10 mouse cellular contexts compared by ENCODE assay signal in the genomic region with DNA sequence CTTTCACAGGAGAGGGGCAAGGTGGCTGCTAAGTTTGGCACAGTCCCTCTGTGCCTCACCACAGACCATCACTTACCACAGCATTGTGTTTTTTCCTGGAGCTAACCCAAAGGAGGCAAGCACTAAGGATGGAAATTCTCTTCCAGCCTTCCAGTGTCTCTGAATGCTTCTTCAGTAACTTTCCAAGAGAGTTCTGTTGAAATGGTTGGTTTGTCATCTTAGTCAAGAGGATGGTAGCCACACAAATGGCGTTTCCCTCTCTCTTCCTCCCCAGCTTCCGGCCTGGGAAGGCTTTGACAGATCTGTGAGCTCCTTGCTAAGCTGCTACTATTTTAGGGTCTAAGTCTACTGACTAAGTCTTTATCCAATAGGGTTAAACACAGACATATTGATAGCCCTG. TPM values are rescaled to one million over a fixed set of nuclear protein-coding genes. Genes with fewer than 3 reads are reported as not detected.
DNase-seq lines count a peak whose midpoint lies in the region; ATAC-seq lines count a peak whose summit lies in the region.
"Had no signal": no experiment of that assay in that cellular context is flagged by ENCODE, and none has a peak within 500 bp of the region (broad histone marks: within the 10 kb centered on the region; RNA-seq: fewer than 3 reads in every experiment).

A gene (minus strand): TSS at position 247 of the 400 bp plus-strand sequence.

- H3K4me2 ChIP-seq in kidney, embryonic 16.5 days (replicated peaks; ENCODE audit: low read depth, low read length) = no peak within 1 kb of the TSS
- peak within 1 kb of the TSS; percentile 82; the same call in 1 of the 2 replicates for H3K4me2 ChIP-seq in forebrain, embryonic 11.5 days (ENCODE audit: low read depth, low read length, severe bottlenecking)
- no peak within 1 kb of the TSS for H3K4me2 ChIP-seq in limb, embryonic 13.5 days (replicated peaks)

- no peak within 1 kb of the TSS for H3K4me3 ChIP-seq in kidney, embryonic 16.5 days (ENCODE audit: low read length)
- peak within 1 kb of the TSS; percentile 98; the same call in 1 of the 2 replicates for H3K4me3 ChIP-seq in embryonic facial prominence, embryonic 10.5 days
- no peak within 1 kb of the TSS; the same call in 1 of the 2 replicates for H3K4me3 ChIP-seq in forebrain, embryonic 11.5 days (ENCODE audit: low read depth, low read length)
- no peak within 1 kb of the TSS for H3K4me3 ChIP-seq in limb, embryonic 13.5 days

- no peaks in the 10 kb centered on the region for H3K27me3 ChIP-seq in kidney, embryonic 16.5 days (ENCODE audit: insufficient read depth, low read length)
- no peaks in the 10 kb centered on the region for H3K27me3 ChIP-seq in embryonic facial prominence, embryonic 10.5 days (replicated peaks; ENCODE audit: low read depth, poor library complexity, severe bottlenecking)
- no peaks in the 10 kb centered on the region for H3K27me3 ChIP-seq in forebrain, embryonic 11.5 days (ENCODE audit: control insufficient read depth, insufficient read depth, low read length)
- H3K27me3 ChIP-seq in limb, embryonic 13.5 days = no peaks in the 10 kb centered on the region; the same call in 1 of the 2 replicates

- no peak for DNase-seq in kidney, adult 8-10 months
- no peak for DNase-seq in embryonic facial prominence, embryonic 10.5 days (ENCODE audit: low spot score)
- DNase-seq in forebrain, embryonic 11.5 days (ENCODE audit: low spot score) = no peak
- no peak for DNase-seq in gastrocnemius, postnatal 4 days (ENCODE audit: low spot score in 2 of 2)
- DNase-seq: cerebellum, postnatal 36 days; kidney, postnatal 4 days; thymus, adult 2 months had no signal

- H3K27ac ChIP-seq in kidney, embryonic 16.5 days (ENCODE audit: low read length) = no peak within 1 kb of the TSS; the same call in 1 of the 2 replicates
- H3K27ac ChIP-seq in embryonic facial prominence, embryonic 10.5 days (replicated peaks) = peak within 1 kb of the TSS; percentile 99
- H3K27ac ChIP-seq in forebrain, embryonic 11.5 days (ENCODE audit: low read depth, low read length) = 0 out of 2 replicates have a peak within 1 kb of the TSS, but pooled peaks have one; percentile 12
- H3K27ac ChIP-seq in limb, embryonic 13.5 days = no peak within 1 kb of the TSS

- H3K36me3 ChIP-seq in kidney, embryonic 16.5 days (ENCODE audit: insufficient read depth, low read length) = no peaks in the 10 kb centered on the region
- H3K36me3 ChIP-seq in embryonic facial prominence, embryonic 10.5 days (replicated peaks) = peaks cover 7% of the 10 kb centered on the region; the same call in 1 of the 2 replicates
- H3K36me3 ChIP-seq in forebrain, embryonic 11.5 days (ENCODE audit: control insufficient read depth, insufficient read depth, low read length) = no peaks in the 10 kb centered on the region
- 0 out of 2 replicates have a peak, but pooled peaks cover 3% of the 10 kb centered on the region for H3K36me3 ChIP-seq in limb, embryonic 13.5 days

- H3K9ac ChIP-seq in kidney, embryonic 16.5 days (replicated peaks; ENCODE audit: low read length) = no peak within 1 kb of the TSS
- H3K9ac ChIP-seq in forebrain, embryonic 11.5 days (ENCODE audit: low read length) = peak within 1 kb of the TSS; percentile 92
- H3K9ac ChIP-seq in limb, embryonic 13.5 days = no peak within 1 kb of the TSS

- WGBS in kidney, embryonic 16.5 days = 74% methylated on average over 2 of the region's 2 CpGs
- 34% methylated on average over 2 of the region's 2 CpGs for WGBS in embryonic facial prominence, embryonic 10.5 days
- WGBS in forebrain, embryonic 11.5 days = 54% methylated on average over 2 of the region's 2 CpGs
- WGBS in limb, embryonic 13.5 days = 71% methylated on average over 2 of the region's 2 CpGs

- ATAC-seq in kidney, embryonic 16.5 days (ENCODE audit: low FRiP score, low TSS enrichment) = no peak
- no peak for ATAC-seq in forebrain, embryonic 11.5 days (replicated peaks; ENCODE audit: low FRiP score)
- ATAC-seq in limb, embryonic 13.5 days (ENCODE audit: low FRiP score, low read depth) = no peak
- no peak for ATAC-seq in activated CD4-positive, CD25-positive, alpha-beta regulatory T cell, adult 4 months

- H3K4me1 ChIP-seq in kidney, embryonic 16.5 days (ENCODE audit: insufficient read depth, low read length) = peaks cover 66% of the 10 kb centered on the region
- H3K4me1 ChIP-seq in embryonic facial prominence, embryonic 10.5 days = peaks cover 95% of the 10 kb centered on the region
- H3K4me1 ChIP-seq in forebrain, embryonic 11.5 days (replicated peaks; ENCODE audit: control insufficient read depth, insufficient read depth, low read length) = peaks cover 52% of the 10 kb centered on the region
- H3K4me1 ChIP-seq in limb, embryonic 13.5 days = peaks cover 53% of the 10 kb centered on the region

- no peaks in the 10 kb centered on the region for H3K9me3 ChIP-seq in kidney, embryonic 16.5 days (ENCODE audit: low read length)
- H3K9me3 ChIP-seq in embryonic facial prominence, embryonic 10.5 days = no peaks in the 10 kb centered on the region
- no peaks in the 10 kb centered on the region for H3K9me3 ChIP-seq in forebrain, embryonic 11.5 days (ENCODE audit: control insufficient read depth, low read length)
- no peaks in the 10 kb centered on the region for H3K9me3 ChIP-seq in limb, embryonic 13.5 days

RNA-seq across cellular contexts. Expression of the gene that starts here (rescaled TPM):
- 14.1 and 16.2 TPM in 2 replicates for polyA plus RNA-seq in kidney, embryonic 16.5 days (2015; fragmentation: Nextera tagmentation; extraction: Ambion mirVana)
- polyA plus RNA-seq in embryonic facial prominence, embryonic 10.5 days (2016; fragmentation: Nextera tagmentation; extraction: Ambion mirVana) = 12.7 and 17.7 TPM in 2 replicates
- 12.2 and 15.4 TPM in 2 replicates for polyA plus RNA-seq in forebrain, embryonic 11.5 days (2014; fragmentation: Nextera tagmentation; extraction: Ambion mirVana)
- 15.3 and 19.4 TPM in 2 replicates for polyA plus RNA-seq in limb, embryonic 13.5 days (2015; fragmentation: Nextera tagmentation; extraction: Ambion mirVana)
- 1 to 10 TPM; 5.3 to 6.5 TPM for total RNA-seq in gastrocnemius, postnatal 4 days (2021)
- polyA plus RNA-seq in activated CD4-positive, CD25-positive, alpha-beta regulatory T cell, adult 4 months (2017; shearing (Covaris generic)) = 1 to 10 TPM; 2.3 to 2.9 TPM

Comparison
In these comparisons a context has a peak if more than half of its experiments do, and no peak if none do; other contexts are left out.
1. H3K27ac ChIP-seq: peak in embryonic facial prominence, embryonic 10.5 days (single experiment) and forebrain, embryonic 11.5 days (single experiment); none in kidney, embryonic 16.5 days (single experiment) and limb, embryonic 13.5 days (single experiment).